Comparison of ENCODE assay signal across 8 mouse cellular contexts in the genomic region with DNA sequence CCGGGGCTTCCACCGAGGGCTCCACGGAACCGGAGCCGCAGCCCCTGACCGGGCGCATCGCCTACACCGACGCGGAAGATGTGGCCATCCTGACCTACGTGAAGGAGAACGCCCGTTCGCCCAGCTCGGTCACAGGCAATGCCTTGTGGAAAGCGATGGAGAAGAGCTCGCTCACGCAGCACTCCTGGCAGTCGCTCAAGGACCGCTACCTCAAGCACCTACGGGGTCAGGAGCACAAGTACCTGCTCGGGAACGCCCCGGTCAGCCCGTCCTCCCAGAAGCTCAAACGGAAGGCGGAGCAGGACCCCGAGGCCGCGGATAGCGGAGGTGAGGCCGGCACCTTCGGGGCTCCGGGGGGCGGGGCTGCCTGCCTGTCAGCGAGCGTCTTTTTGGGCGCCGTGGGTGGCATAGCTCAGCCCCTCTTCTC. TPM values are rescaled to one million over a fixed set of nuclear protein-coding genes. Genes with fewer than 3 reads are reported as not detected.
DNase-seq lines count a peak whose midpoint lies in the region; ATAC-seq and TF ChIP-seq lines count a peak whose summit lies in the region.

No protein-coding gene starts in this region.

- in situ Hi-C loops in CH12.LX (cut with MboI; ENCODE audit: low pct_ligation_motif_present, low pct_unique_long_range_greater_than_20kb, low sequenced_read_pairs), result no loop called here

- H3K4me3 ChIP-seq in CH12.LX (replicated peaks in 1 of 3; ENCODE audit: low read depth in 2 of 3, low read length in 2 of 3, poor library complexity in 1 of 3), result peak overlapping the region; percentile 70 to 95 (median 90)
- peak overlapping the region; percentile 98 for H3K4me3 ChIP-seq in embryonic facial prominence, embryonic 13.5 days
- peak overlapping the region; percentile 78 for H3K4me3 ChIP-seq in heart, postnatal 0 days (ENCODE audit: low read depth, low read length)

- H3K36me3 ChIP-seq in CH12.LX (replicated peaks in 1 of 2; ENCODE audit: control insufficient read depth in 1 of 2, insufficient read depth in 1 of 2, low read length in 1 of 2), result peaks cover 8 to 38% of the 10 kb centered on the region in 2 experiments
- peaks cover 19% of the 10 kb centered on the region for H3K36me3 ChIP-seq in embryonic facial prominence, embryonic 13.5 days
- H3K36me3 ChIP-seq in heart, postnatal 0 days (replicated peaks; ENCODE audit: control insufficient read depth, insufficient read depth, low read length), result peaks cover 8% of the 10 kb centered on the region; the same call in 1 of the 2 replicates

- H3K27me3 ChIP-seq in CH12.LX (replicated peaks), result no peaks in the 10 kb centered on the region
- H3K27me3 ChIP-seq in embryonic facial prominence, embryonic 13.5 days, result no peaks in the 10 kb centered on the region
- H3K27me3 ChIP-seq in heart, postnatal 0 days (ENCODE audit: control insufficient read depth, insufficient read depth, low read length), result no peaks in the 10 kb centered on the region

- no peak for TF ChIP-seq CTCF in CH12.LX (conservative IDR thresholded peaks at IDR 0.05 in 1 of 2, IDR thresholded peaks at IDR 0.05 in 1 of 2; ENCODE audit: low read depth in 2 of 2, low read length in 2 of 2)
- no peak for TF ChIP-seq CTCF in heart, postnatal 0 days (IDR thresholded peaks at IDR 0.05; ENCODE audit: low read depth)

- DNase-seq in CH12.LX (ENCODE audit: extremely low read depth), result no peak
- DNase-seq in adrenal gland, postnatal 14 days, result peak; percentile 65
- DNase-seq in heart, postnatal 0 days (ENCODE audit: low spot score), result no peak
- peak; percentile 50 to 78 for DNase-seq in kidney, postnatal 25 days
- peak; percentile 43 for DNase-seq in lung, postnatal 14 days
- peak; percentile 13 for DNase-seq in ovary, postnatal 10 days (ENCODE audit: low spot score)
- peak; percentile 31 for DNase-seq in thymus, postnatal 0 days (ENCODE audit: low spot score)

- dilution Hi-C loops in CH12.LX (cut with MboI; ENCODE audit: extremely low pct_ligation_motif_present, extremely low pct_unique_long_range_greater_than_20kb, low sequenced_read_pairs), result no loop called here

- TF ChIP-seq EP300 in CH12.LX (IDR thresholded peaks at IDR 0.05; ENCODE audit: low read length), result no peak
- TF ChIP-seq EP300 in heart, postnatal 0 days (IDR thresholded peaks at IDR 0.05; ENCODE audit: low read depth), result no peak

- no peaks in the 10 kb centered on the region for H3K9me3 ChIP-seq in CH12.LX (replicated peaks; ENCODE audit: low read length)
- H3K9me3 ChIP-seq in embryonic facial prominence, embryonic 13.5 days, result no peaks in the 10 kb centered on the region
- H3K9me3 ChIP-seq in heart, postnatal 0 days (replicated peaks; ENCODE audit: control insufficient read depth, low read length), result no peaks in the 10 kb centered on the region

- no peak for TF ChIP-seq POLR2A in CH12.LX (IDR thresholded peaks at IDR 0.05; ENCODE audit: low read depth, low read length)

- TF ChIP-seq RAD21 in CH12.LX (IDR thresholded peaks at IDR 0.05; ENCODE audit: low read depth, low read length), result no peak

- peaks cover 56% of the 10 kb centered on the region for H3K79me2 ChIP-seq in CH12.LX (replicated peaks; ENCODE audit: control insufficient read depth, extremely low read depth, insufficient read depth, poor library complexity, severe bottlenecking)

- ATAC-seq in embryonic facial prominence, embryonic 13.5 days (ENCODE audit: insufficient number of reproducible peaks, insufficient read depth, low FRiP score, low TSS enrichment, low read depth), result peak; percentile 63; the same call in 1 of the 2 replicates
- ATAC-seq in heart, postnatal 0 days (ENCODE audit: insufficient read depth, low read depth), result peak; percentile 33; the same call in 1 of the 2 replicates

- peak overlapping the region; percentile 29; the same call in 1 of the 2 replicates for H3K27ac ChIP-seq in CH12.LX (ENCODE audit: insufficient read depth, low read depth)
- H3K27ac ChIP-seq in embryonic facial prominence, embryonic 13.5 days, result peak overlapping the region; percentile 86
- H3K27ac ChIP-seq in heart, postnatal 0 days (ENCODE audit: low read depth), result peak overlapping the region; percentile 75

- WGBS in embryonic facial prominence, embryonic 13.5 days, result under 1% methylated on average over 39 of the region's 40 CpGs
- under 1% methylated on average over 40 of the region's 40 CpGs for WGBS in heart, postnatal 0 days

- peak overlapping the region; percentile 83 for H3K4me2 ChIP-seq in CH12.LX (ENCODE audit: insufficient read depth, low read depth, poor library complexity, severe bottlenecking)
- H3K4me2 ChIP-seq in embryonic facial prominence, embryonic 13.5 days, result peak overlapping the region; percentile 88
- peak overlapping the region; percentile 94 for H3K4me2 ChIP-seq in heart, postnatal 0 days (ENCODE audit: low read depth, low read length)

- peaks cover 8 to 22% of the 10 kb centered on the region in 2 experiments for H3K4me1 ChIP-seq in CH12.LX (ENCODE audit: control insufficient read depth in 1 of 2, insufficient read depth in 2 of 2)
- H3K4me1 ChIP-seq in embryonic facial prominence, embryonic 13.5 days, result peaks cover 26% of the 10 kb centered on the region
- peaks cover 18% of the 10 kb centered on the region for H3K4me1 ChIP-seq in heart, postnatal 0 days (ENCODE audit: control insufficient read depth, insufficient read depth)

- H3K9ac ChIP-seq in CH12.LX (ENCODE audit: insufficient read depth, low read depth), result peak overlapping the region; percentile 72
- H3K9ac ChIP-seq in embryonic facial prominence, embryonic 13.5 days, result peak overlapping the region; percentile 93
- peak overlapping the region; percentile 78 for H3K9ac ChIP-seq in heart, postnatal 0 days (replicated peaks; ENCODE audit: low read depth, low read length)

TF ChIP-seq in CH12.LX, 34 proteins besides CTCF, POLR2A, EP300 and RAD21:
- TF ChIP-seq MAX (IDR thresholded peaks at IDR 0.05; ENCODE audit: low read length) (no peak), UBTF (IDR thresholded peaks at IDR 0.05; ENCODE audit: low read depth, low read length) (0 out of 2 replicates have a peak, but pooled peaks have one; percentile 52)

RNA-seq across cellular contexts. Expression of gene Terf2ip, which starts 0.6 kb away (rescaled TPM):
- 8.1 and 9.4 TPM in 2 replicates for total RNA-seq in CH12.LX (2012; rRNA removed)
- total RNA-seq in CH12.LX (2014; rRNA removed), result 12.0 and 12.4 TPM in 2 replicates
- polyA plus RNA-seq in CH12.LX (2012; ENCODE audit: insufficient read length, low read depth), result 11.7 and 13.7 TPM in 2 replicates
- 15.7 and 17.5 TPM in 2 replicates for total RNA-seq in adrenal gland, postnatal 14 days (2021)
- polyA plus RNA-seq in embryonic facial prominence, embryonic 13.5 days (2015; fragmentation: Nextera tagmentation; extraction: Ambion mirVana), result 28.4 and 32.4 TPM in 2 replicates
- 11.2 and 15.8 TPM in 2 replicates for total RNA-seq in heart, postnatal 0 days (2014; rRNA removed; ENCODE audit: low replicate concordance)
- polyA plus RNA-seq in heart, postnatal 0 days (2015; fragmentation: Nextera tagmentation; extraction: Ambion mirVana), result 13.0 and 14.2 TPM in 2 replicates
- 12.8 and 16.8 TPM in 2 replicates for polyA plus RNA-seq in thymus, postnatal 0 days (2015; fragmentation: Nextera tagmentation; extraction: Ambion mirVana)

RNA-seq across cellular contexts. Expression of gene Kars, which starts 0.7 kb away (rescaled TPM):
- total RNA-seq in CH12.LX (2012; rRNA removed) (304 and 324 TPM in 2 replicates), CH12.LX (2014; rRNA removed) (257 TPM in 2 replicates)
- 373 and 400 TPM in 2 replicates for polyA plus RNA-seq in CH12.LX (2012; ENCODE audit: insufficient read length, low read depth)
- total RNA-seq in adrenal gland, postnatal 14 days (2021), result 108 and 120 TPM in 2 replicates
- polyA plus RNA-seq in embryonic facial prominence, embryonic 13.5 days (2015; fragmentation: Nextera tagmentation; extraction: Ambion mirVana), result 209 and 220 TPM in 2 replicates
- 73.7 and 73.8 TPM in 2 replicates for total RNA-seq in heart, postnatal 0 days (2014; rRNA removed; ENCODE audit: low replicate concordance)
- 104 and 108 TPM in 2 replicates for polyA plus RNA-seq in heart, postnatal 0 days (2015; fragmentation: Nextera tagmentation; extraction: Ambion mirVana)
- polyA plus RNA-seq in thymus, postnatal 0 days (2015; fragmentation: Nextera tagmentation; extraction: Ambion mirVana), result 169 and 186 TPM in 2 replicates

RNA-seq across cellular contexts. Expression of gene Gm6793, which starts 3.0 kb away (rescaled TPM):
- total RNA-seq in CH12.LX (2012; rRNA removed), result 0.42 TPM in 1 of 2 replicates, not detected in the other
- total RNA-seq in CH12.LX (2014; rRNA removed), result 0.22 TPM in 1 of 2 replicates, not detected in the other
- 0.27 and 0.90 TPM in 2 replicates for polyA plus RNA-seq in CH12.LX (2012; ENCODE audit: insufficient read length, low read depth)
- 0.23 TPM in 1 of 2 replicates, not detected in the other for total RNA-seq in adrenal gland, postnatal 14 days (2021)
- 0.63 and 0.92 TPM in 2 replicates for polyA plus RNA-seq in embryonic facial prominence, embryonic 13.5 days (2015; fragmentation: Nextera tagmentation; extraction: Ambion mirVana)
- total RNA-seq in heart, postnatal 0 days (2014; rRNA removed; ENCODE audit: low replicate concordance), result not detected in 2 replicates
- polyA plus RNA-seq in heart, postnatal 0 days (2015; fragmentation: Nextera tagmentation; extraction: Ambion mirVana), result 0.14 and 0.45 TPM in 2 replicates
- 0.23 and 0.53 TPM in 2 replicates for polyA plus RNA-seq in thymus, postnatal 0 days (2015; fragmentation: Nextera tagmentation; extraction: Ambion mirVana)

RNA-seq across cellular contexts. Expression of gene Adat1, which starts 19.7 kb away (rescaled TPM):
- 7.6 and 8.1 TPM in 2 replicates for total RNA-seq in CH12.LX (2012; rRNA removed)
- 5.0 and 5.4 TPM in 2 replicates for total RNA-seq in CH12.LX (2014; rRNA removed)
- 8.2 and 8.7 TPM in 2 replicates for polyA plus RNA-seq in CH12.LX (2012; ENCODE audit: insufficient read length, low read depth)
- total RNA-seq in adrenal gland, postnatal 14 days (2021), result 3.1 and 4.1 TPM in 2 replicates
- polyA plus RNA-seq in embryonic facial prominence, embryonic 13.5 days (2015; fragmentation: Nextera tagmentation; extraction: Ambion mirVana), result 11.9 and 12.8 TPM in 2 replicates
- 0.46 and 2.4 TPM in 2 replicates for total RNA-seq in heart, postnatal 0 days (2014; rRNA removed; ENCODE audit: low replicate concordance)
- polyA plus RNA-seq in heart, postnatal 0 days (2015; fragmentation: Nextera tagmentation; extraction: Ambion mirVana), result 2.0 and 2.2 TPM in 2 replicates
- 4.6 and 5.4 TPM in 2 replicates for polyA plus RNA-seq in thymus, postnatal 0 days (2015; fragmentation: Nextera tagmentation; extraction: Ambion mirVana)

Comparison
In these comparisons a context has a peak if more than half of its experiments do, and no peak if none do; other contexts are left out.
1. DNase-seq: peak in adrenal gland, postnatal 14 days (single experiment), kidney, postnatal 25 days (2 of 2), lung, postnatal 14 days (single experiment), ovary, postnatal 10 days (single experiment) and thymus, postnatal 0 days (single experiment); none in CH12.LX (single experiment) and heart, postnatal 0 days (single experiment).
2. H3K27ac ChIP-seq: peak in every context shown above with its lines; median percentile 86 in embryonic facial prominence, embryonic 13.5 days; 75 in heart, postnatal 0 days; 29 in CH12.LX.
3. Peak in every context shown above with its lines, with median percentiles within 50 percentile points of each other: H3K4me2 ChIP-seq, H3K4me3 ChIP-seq and H3K9ac ChIP-seq.